Mouse (Mus musculus) cerebellum, adult 2 months (tissue): ENCODE measurements around the gene Coro2b.
A peak's percentile ranks its signal among the peaks of the same experiment; 100 is the strongest.

Experiments
- CTCF ChIP-seq: fragments of 200-500 bp; IDR thresholded peaks from 2 replicates; pipeline ENCODE4 v1.5.1; 2011; ENCODE audit warnings: low read depth, mild to moderate bottlenecking, control low read depth, low read length, moderate library complexity, borderline replicate concordance; ENCODE audit not compliant: insufficient read depth
- POLR2A ChIP-seq: fragments of 200-500 bp; IDR thresholded peaks from 2 replicates; pipeline ENCODE4 v1.6.1; 2011; ENCODE audit warnings: low read length, control low read depth, borderline replicate concordance; ENCODE audit not compliant: insufficient read depth

DNA sequence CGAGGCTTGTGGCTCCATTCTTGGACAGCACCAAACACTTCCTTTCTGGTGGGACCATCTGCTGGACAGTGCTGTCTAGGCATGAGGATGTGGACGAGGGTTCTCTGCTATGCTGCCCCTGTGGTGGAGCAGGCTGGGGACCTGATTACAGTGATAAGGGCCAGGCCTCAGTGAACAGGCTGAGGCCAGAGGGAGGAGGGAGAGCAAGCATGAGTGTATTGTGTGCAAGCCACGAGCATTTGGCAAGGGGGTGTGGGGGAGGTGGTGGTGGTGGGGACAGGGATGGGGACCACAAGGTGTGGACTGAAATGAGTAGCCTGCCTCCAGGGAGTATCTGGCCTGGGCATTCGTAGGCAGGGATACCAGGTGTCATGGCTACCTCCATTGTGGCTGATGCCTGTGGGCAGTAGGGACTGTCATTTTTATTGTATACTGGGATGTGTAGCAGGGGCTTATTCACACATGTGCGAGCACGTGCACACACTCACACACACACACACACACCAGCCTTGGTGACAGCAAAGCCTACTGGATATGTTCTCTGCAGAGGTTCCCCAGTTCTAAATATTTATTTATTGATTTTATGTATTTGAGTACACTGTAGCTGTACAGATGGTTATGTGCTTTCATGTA lies 166.1 kb downstream of the Coro2b start:
- TF ChIP-seq CTCF (peak; percentile 21; the same call in 1 of the 2 replicates), POLR2A (no peak)
